Mouse (Mus musculus): ENCODE results near the gene Alkal2. TPM values are rescaled to one million over a fixed set of nuclear protein-coding genes. Genes with fewer than 3 reads are reported as not detected.

Gene Alkal2
- 5.2 and 6.2 TPM in 2 replicates for polyA plus RNA-seq (2015; fragmentation: Nextera tagmentation; extraction: Ambion mirVana)

DNA sequence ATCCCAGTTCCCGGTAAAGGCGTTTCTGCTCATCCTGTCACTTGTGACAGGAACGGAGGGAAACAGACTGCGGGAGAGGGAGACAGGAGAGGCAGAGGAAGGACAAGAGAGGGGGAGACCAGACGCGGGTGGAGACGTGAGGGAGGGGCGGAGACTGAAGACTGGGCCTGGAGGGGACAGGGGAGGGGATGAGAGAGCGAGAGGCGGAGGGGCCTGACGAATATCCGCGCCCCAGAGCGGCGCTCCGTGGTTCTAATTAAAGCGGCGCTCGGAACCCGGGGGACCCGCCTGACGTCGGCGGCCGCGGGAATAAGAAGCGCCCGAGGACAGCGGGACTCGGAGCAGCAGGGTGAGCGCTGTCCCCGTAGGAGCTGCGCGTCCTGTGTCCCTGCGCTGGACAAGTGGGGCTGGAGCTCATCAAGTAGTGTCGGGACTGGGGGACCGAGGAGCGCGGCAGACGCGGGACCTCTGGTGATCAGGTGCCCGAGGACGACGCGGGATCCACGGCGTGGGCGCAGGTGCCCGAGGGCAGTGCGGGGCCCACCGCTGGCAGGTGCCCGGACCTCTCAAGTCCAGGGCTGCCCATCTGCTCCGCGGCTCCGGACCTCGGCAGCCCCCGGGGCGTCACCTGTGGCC lies at the start of gene Alkal2:
Gene Alkal2 (plus strand): TSS at position 337 of the 636 bp plus-strand sequence.
- no peaks in the 10 kb centered on the region for H3K36me3 ChIP-seq (ENCODE audit: control insufficient read depth, insufficient read depth, low read length)
- peak within 1 kb of the TSS; percentile 59 for H3K9ac ChIP-seq (ENCODE audit: low read length)
- H3K4me2 ChIP-seq (replicated peaks; ENCODE audit: low read depth): peak within 1 kb of the TSS; percentile 71
- peak within 1 kb of the TSS; percentile 48 for H3K4me3 ChIP-seq (ENCODE audit: low read depth, low read length)
- 0 out of 2 replicates have a peak, but pooled peaks cover 2% of the 10 kb centered on the region for H3K4me1 ChIP-seq (replicated peaks; ENCODE audit: control insufficient read depth, insufficient read depth)
- DNase-seq (ENCODE audit: low spot score) (peak; percentile 28), ATAC-seq (ENCODE audit: low FRiP score, low TSS enrichment) (0 out of 2 replicates have a peak, but pooled peaks have one; percentile 21)
- H3K27ac ChIP-seq (replicated peaks): no peak within 1 kb of the TSS
- H3K27me3 ChIP-seq (ENCODE audit: control insufficient read depth, insufficient read depth, low read length): no peaks in the 10 kb centered on the region; the same call in 1 of the 2 replicates
- under 1% methylated on average over 56 of the region's 58 CpGs for WGBS
- TF ChIP-seq EP300 (optimal IDR thresholded peaks at IDR 0.05) (no peak), CTCF (IDR thresholded peaks at IDR 0.05; ENCODE audit: low read depth) (no peak)
- H3K9me3 ChIP-seq (ENCODE audit: control insufficient read depth, low read length): no peaks in the 10 kb centered on the region

DNA sequence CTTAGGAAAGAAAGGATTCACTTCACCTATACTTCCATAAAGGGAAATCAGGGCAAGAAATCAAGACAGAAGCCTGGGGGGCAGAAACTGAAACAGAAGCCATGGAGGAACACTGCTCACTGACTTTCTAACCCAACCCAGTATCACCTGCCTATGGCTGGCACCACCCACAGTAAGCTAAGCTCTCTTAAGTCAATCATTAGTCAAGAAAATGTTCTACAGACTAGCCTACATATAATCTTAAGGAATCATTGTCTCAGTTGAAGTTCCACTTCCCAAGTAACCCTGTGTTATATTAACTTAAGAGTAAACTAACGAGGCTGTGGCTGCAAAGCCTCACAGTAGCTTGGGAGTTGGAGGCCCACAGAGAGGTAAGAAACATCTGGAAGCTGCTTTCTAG lies 35.6 kb upstream of the Alkal2 start:
- Histone ChIP-seq H3K9me3 (ENCODE audit: control insufficient read depth, low read length) (no peaks in the 10 kb centered on the region), H3K4me1 (replicated peaks; ENCODE audit: control insufficient read depth, insufficient read depth) (no peaks in the 10 kb centered on the region), H3K9ac (ENCODE audit: low read length) (no peak overlapping the region), H3K36me3 (ENCODE audit: control insufficient read depth, insufficient read depth, low read length) (no peaks in the 10 kb centered on the region), H3K27me3 (ENCODE audit: control insufficient read depth, insufficient read depth, low read length) (no peaks in the 10 kb centered on the region), H3K4me3 (ENCODE audit: low read depth, low read length) (no peak overlapping the region), H3K27ac (replicated peaks) (no peak overlapping the region), H3K4me2 (replicated peaks; ENCODE audit: low read depth) (no peak overlapping the region)
- 43% methylated on average over 1 of the region's 1 CpGs for WGBS
- DNase-seq (ENCODE audit: low spot score) (peak; percentile 24), ATAC-seq (ENCODE audit: low FRiP score, low TSS enrichment) (peak; percentile 90)
- TF ChIP-seq CTCF (IDR thresholded peaks at IDR 0.05; ENCODE audit: low read depth): no peak
- no peak for TF ChIP-seq EP300 (optimal IDR thresholded peaks at IDR 0.05)

DNA sequence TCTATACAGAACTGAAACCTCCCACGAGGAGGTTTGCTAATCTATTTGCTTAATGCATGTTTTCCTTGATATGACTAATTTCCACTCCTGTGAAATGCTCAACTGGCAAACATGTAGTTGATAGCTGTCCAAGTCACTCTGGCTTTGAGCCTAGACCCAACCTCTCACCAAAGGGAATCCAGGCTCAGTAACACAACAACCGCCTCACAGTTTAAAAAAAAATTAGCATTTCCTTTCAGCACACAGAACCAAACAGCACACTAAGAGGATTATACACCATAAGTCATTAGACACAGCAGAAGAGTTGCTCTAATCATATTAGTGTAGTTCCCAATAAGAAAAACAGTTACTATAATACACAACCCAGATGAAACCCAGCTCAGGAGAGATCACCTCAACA lies 33.2 kb upstream of the Alkal2 start:
- WGBS: 12% methylated on average over 2 of the region's 2 CpGs

DNA sequence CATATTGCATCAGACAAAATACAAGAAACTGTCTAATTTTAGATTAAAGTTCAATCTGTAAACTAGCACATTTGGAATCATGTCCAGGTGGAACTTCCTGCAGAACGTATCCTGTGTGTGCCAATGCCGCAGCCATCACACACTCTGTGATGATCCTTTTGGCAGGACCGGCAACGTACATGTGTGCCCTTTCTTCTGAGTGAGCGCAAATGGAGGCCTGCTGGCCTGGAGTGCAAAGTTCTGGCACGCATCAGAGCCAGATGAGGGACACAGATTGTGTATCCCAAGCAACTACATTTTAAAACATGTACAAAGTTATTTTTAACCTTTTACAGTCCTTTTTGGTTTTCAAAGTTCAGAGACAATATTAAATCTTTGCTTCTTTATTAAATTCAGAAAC lies 32.3 kb upstream of the Alkal2 start:
- Histone ChIP-seq H3K27me3 (ENCODE audit: control insufficient read depth, insufficient read depth, low read length) (no peaks in the 10 kb centered on the region), H3K9ac (ENCODE audit: low read length) (no peak overlapping the region), H3K4me1 (replicated peaks; ENCODE audit: control insufficient read depth, insufficient read depth) (no peaks in the 10 kb centered on the region), H3K27ac (replicated peaks) (no peak overlapping the region), H3K36me3 (ENCODE audit: control insufficient read depth, insufficient read depth, low read length) (no peaks in the 10 kb centered on the region), H3K4me2 (replicated peaks; ENCODE audit: low read depth) (no peak overlapping the region), H3K9me3 (ENCODE audit: control insufficient read depth, low read length) (no peaks in the 10 kb centered on the region), H3K4me3 (ENCODE audit: low read depth, low read length) (no peak overlapping the region)
- 72% methylated on average over 6 of the region's 6 CpGs for WGBS
- no peak for ATAC-seq (ENCODE audit: low FRiP score, low TSS enrichment)
- no peak for TF ChIP-seq CTCF (IDR thresholded peaks at IDR 0.05; ENCODE audit: low read depth)
- TF ChIP-seq EP300 (optimal IDR thresholded peaks at IDR 0.05): no peak
- DNase-seq (ENCODE audit: low spot score): no peak

More for the DNA sequence above, 33.2 kb upstream of the Alkal2 start:
- no peaks in the 10 kb centered on the region for H3K4me1 ChIP-seq (replicated peaks; ENCODE audit: control insufficient read depth, insufficient read depth)
- no peak overlapping the region for H3K27ac ChIP-seq (replicated peaks)
- ATAC-seq (ENCODE audit: low FRiP score, low TSS enrichment) (peak; percentile 67), DNase-seq (ENCODE audit: low spot score) (peak; percentile 44)
- no peak overlapping the region for H3K9ac ChIP-seq (ENCODE audit: low read length)
- no peaks in the 10 kb centered on the region for H3K9me3 ChIP-seq (ENCODE audit: control insufficient read depth, low read length)
- no peak for TF ChIP-seq CTCF (IDR thresholded peaks at IDR 0.05; ENCODE audit: low read depth)
- no peak for TF ChIP-seq EP300 (optimal IDR thresholded peaks at IDR 0.05)
- no peaks in the 10 kb centered on the region for H3K27me3 ChIP-seq (ENCODE audit: control insufficient read depth, insufficient read depth, low read length)
- H3K4me2 ChIP-seq (replicated peaks; ENCODE audit: low read depth): no peak overlapping the region
- H3K4me3 ChIP-seq (ENCODE audit: low read depth, low read length): no peak overlapping the region
- no peaks in the 10 kb centered on the region for H3K36me3 ChIP-seq (ENCODE audit: control insufficient read depth, insufficient read depth, low read length)

DNA sequence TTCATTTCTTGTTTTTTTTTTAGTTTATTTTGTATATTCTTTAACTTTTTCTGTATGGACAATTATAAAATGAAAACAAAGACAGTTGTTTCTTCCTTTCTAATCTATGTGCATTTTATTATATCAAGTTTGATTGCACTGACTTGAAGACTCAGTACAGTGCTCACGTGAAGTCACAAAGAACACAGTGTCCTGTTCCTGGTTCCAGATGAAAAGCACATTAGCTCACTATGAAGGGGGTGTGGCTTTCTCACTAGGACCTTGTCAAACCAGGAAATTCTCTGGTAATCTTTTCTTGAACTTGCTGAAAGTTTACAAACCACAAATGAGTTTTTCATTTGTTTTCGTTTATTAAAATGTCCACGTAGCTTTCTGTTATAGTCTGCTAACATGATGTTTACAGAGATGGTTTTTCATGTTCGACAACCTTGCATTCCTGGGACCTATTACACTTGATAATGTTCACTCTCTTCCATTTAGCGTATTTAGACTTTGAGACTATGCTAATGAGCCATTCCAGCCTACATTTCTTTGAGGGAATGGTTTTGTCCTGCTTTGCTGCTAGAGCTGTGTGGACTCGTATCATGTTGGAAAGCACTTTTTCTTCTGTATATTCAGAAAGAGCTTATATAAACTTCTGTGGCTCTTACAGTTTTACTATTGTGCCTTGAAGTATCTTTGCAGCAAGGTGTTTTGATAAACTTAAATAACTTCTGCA lies 28.5 kb upstream of the Alkal2 start:
- no peaks in the 10 kb centered on the region for H3K36me3 ChIP-seq (ENCODE audit: control insufficient read depth, insufficient read depth, low read length)
- DNase-seq (ENCODE audit: low spot score) (peak; percentile 28), ATAC-seq (ENCODE audit: low FRiP score, low TSS enrichment) (peak; percentile 89)
- H3K4me2 ChIP-seq (replicated peaks; ENCODE audit: low read depth): no peak overlapping the region
- H3K9ac ChIP-seq (ENCODE audit: low read length): no peak overlapping the region
- no peak overlapping the region for H3K27ac ChIP-seq (replicated peaks)
- no peaks in the 10 kb centered on the region for H3K27me3 ChIP-seq (ENCODE audit: control insufficient read depth, insufficient read depth, low read length)
- H3K4me1 ChIP-seq (replicated peaks; ENCODE audit: control insufficient read depth, insufficient read depth): no peaks in the 10 kb centered on the region
- TF ChIP-seq CTCF (IDR thresholded peaks at IDR 0.05; ENCODE audit: low read depth): no peak
- no peak for TF ChIP-seq EP300 (optimal IDR thresholded peaks at IDR 0.05)
- 41% methylated on average over 6 of the region's 6 CpGs for WGBS
- H3K9me3 ChIP-seq (ENCODE audit: control insufficient read depth, low read length): no peaks in the 10 kb centered on the region
- H3K4me3 ChIP-seq (ENCODE audit: low read depth, low read length): no peak overlapping the region

DNA sequence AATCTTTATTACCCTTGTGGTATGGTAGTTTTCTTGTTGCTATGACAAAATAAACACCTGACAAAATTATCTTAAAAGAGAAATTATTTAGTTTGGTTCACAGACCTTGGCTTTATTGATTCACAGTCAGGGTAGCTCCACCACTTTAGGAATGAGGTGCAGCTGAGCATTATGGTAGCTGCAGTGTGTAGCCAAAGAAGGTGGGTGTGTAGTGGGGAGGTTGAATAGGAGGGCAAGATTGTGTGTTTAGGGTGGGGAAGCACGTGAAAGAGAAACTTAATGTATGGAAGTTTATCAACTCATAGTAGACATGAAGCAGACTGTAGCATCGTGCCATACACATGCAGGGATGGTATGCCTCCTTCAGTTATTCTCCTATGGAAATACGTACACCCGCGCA lies 27.9 kb upstream of the Alkal2 start:
- Histone ChIP-seq H3K4me1 (replicated peaks; ENCODE audit: control insufficient read depth, insufficient read depth) (no peaks in the 10 kb centered on the region), H3K36me3 (ENCODE audit: control insufficient read depth, insufficient read depth, low read length) (no peaks in the 10 kb centered on the region), H3K4me2 (replicated peaks; ENCODE audit: low read depth) (no peak overlapping the region), H3K9ac (ENCODE audit: low read length) (no peak overlapping the region), H3K27me3 (ENCODE audit: control insufficient read depth, insufficient read depth, low read length) (no peaks in the 10 kb centered on the region), H3K4me3 (ENCODE audit: low read depth, low read length) (no peak overlapping the region), H3K27ac (replicated peaks) (no peak overlapping the region), H3K9me3 (ENCODE audit: control insufficient read depth, low read length) (no peaks in the 10 kb centered on the region)
- ATAC-seq (ENCODE audit: low FRiP score, low TSS enrichment) (peak; percentile 83; the same call in 1 of the 2 replicates), DNase-seq (ENCODE audit: low spot score) (no peak)
- WGBS: 64% methylated on average over 5 of the region's 5 CpGs
- TF ChIP-seq EP300 (optimal IDR thresholded peaks at IDR 0.05) (no peak), CTCF (IDR thresholded peaks at IDR 0.05; ENCODE audit: low read depth) (no peak)

All from stomach, postnatal 0 days (tissue).